In genomic region chr2:111135739-111136138, GRCm38 (mm10) we compare ENCODE assay signal across 30 mouse cellular contexts. TPM values are rescaled to one million over a fixed set of nuclear protein-coding genes. Genes with fewer than 3 reads are reported as not detected.
"Had no signal": no experiment of that assay in that cellular context is flagged by ENCODE, and none has a peak within 500 bp of the region (broad histone marks: within the 10 kb centered on the region; RNA-seq: fewer than 3 reads in every experiment).

No protein-coding gene starts in this region.

- H3K4me2 ChIP-seq: kidney, embryonic 15.5 days; limb, embryonic 15.5 days; liver, embryonic 11.5 days; lung, embryonic 15.5 days; midbrain, embryonic 11.5 days had no signal

- H3K27me3 ChIP-seq: kidney, embryonic 15.5 days; limb, embryonic 15.5 days; lung, embryonic 15.5 days; megakaryocyte, embryonic 14.5 days had no signal

- H3K36me3 ChIP-seq: kidney, embryonic 15.5 days; limb, embryonic 15.5 days; lung, embryonic 15.5 days had no signal

- ATAC-seq: liver, postnatal 0 days had no signal

- H3K27ac ChIP-seq: kidney, embryonic 15.5 days; limb, embryonic 15.5 days; liver, embryonic 14.5 days; lung, embryonic 15.5 days; stomach, postnatal 0 days had no signal

- DNase-seq: kidney, adult 11 months; kidney, adult 8-10 months; kidney, postnatal 10 days; kidney, postnatal 4 days; liver, postnatal 0 days; lung, postnatal 10 days; lung, postnatal 36 days; midbrain, embryonic 14.5 days; right cerebral cortex, adult 18-20 months; right cerebral cortex, postnatal 14 days; right cerebral cortex, postnatal 4 days; thymus, adult 2 months; thymus, postnatal 14 days; thymus, postnatal 4 days had no signal

- H3K9me3 ChIP-seq: kidney, embryonic 15.5 days; limb, embryonic 15.5 days; lung, embryonic 15.5 days; megakaryocyte, embryonic 14.5 days had no signal

- H3K4me1 ChIP-seq: kidney, embryonic 15.5 days; limb, embryonic 15.5 days; lung, embryonic 15.5 days; megakaryocyte, embryonic 14.5 days had no signal

- H3K4me3 ChIP-seq: kidney, embryonic 15.5 days; limb, embryonic 15.5 days; lung, embryonic 15.5 days; megakaryocyte, embryonic 14.5 days had no signal

- H3K9ac ChIP-seq: kidney, embryonic 15.5 days; limb, embryonic 15.5 days; liver, embryonic 14.5 days; liver, postnatal 0 days; lung, embryonic 15.5 days had no signal

RNA-seq across cellular contexts. Expression of gene Gm15130, which starts 17.0 kb away (rescaled TPM):
- total RNA-seq: layer of hippocampus, adult 18-20 months; layer of hippocampus, postnatal 25 days; left cerebral cortex, adult 18-20 months; left cerebral cortex, postnatal 25 days; midbrain, postnatal 0 days had no signal
- polyA plus RNA-seq: kidney, embryonic 15.5 days; limb, embryonic 15.5 days; liver, embryonic 11.5 days; liver, embryonic 14.5 days; liver, postnatal 0 days; lung, embryonic 15.5 days; midbrain, embryonic 11.5 days; midbrain, embryonic 14.5 days; midbrain, postnatal 0 days; neural tube, embryonic 11.5 days; neural tube, embryonic 14.5 days; stomach, embryonic 14.5 days; stomach, postnatal 0 days; thymus, adult 2 months had no signal

RNA-seq across cellular contexts. Expression of gene Gm13941, which starts 30.0 kb away (rescaled TPM):
- total RNA-seq: layer of hippocampus, adult 18-20 months; layer of hippocampus, postnatal 25 days; left cerebral cortex, adult 18-20 months; left cerebral cortex, postnatal 25 days; midbrain, postnatal 0 days had no signal
- polyA plus RNA-seq: kidney, embryonic 15.5 days; limb, embryonic 15.5 days; liver, embryonic 11.5 days; liver, embryonic 14.5 days; liver, postnatal 0 days; lung, embryonic 15.5 days; midbrain, embryonic 11.5 days; midbrain, embryonic 14.5 days; midbrain, postnatal 0 days; neural tube, embryonic 11.5 days; neural tube, embryonic 14.5 days; stomach, embryonic 14.5 days; stomach, postnatal 0 days; thymus, adult 2 months had no signal
